17 mouse cellular contexts compared by ENCODE assay signal in the genomic region with DNA sequence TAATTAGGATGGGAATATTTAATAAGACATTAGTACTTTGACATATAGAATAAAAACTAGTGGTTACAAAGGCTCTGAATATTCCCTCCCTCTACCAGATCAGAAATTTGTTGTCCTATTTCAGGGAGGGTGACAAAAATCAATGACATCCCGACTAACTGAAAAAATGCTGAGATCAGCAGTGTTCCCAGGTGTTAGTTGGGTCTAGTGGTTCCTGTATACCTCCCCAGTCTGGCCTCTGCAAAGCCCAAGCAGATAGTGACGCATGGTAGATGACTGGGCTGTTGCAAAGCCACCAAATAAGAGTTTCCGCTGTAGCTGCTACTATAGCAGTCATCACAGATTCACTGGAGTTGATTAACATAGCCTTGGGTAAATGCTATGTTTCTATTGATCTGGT. TPM values are rescaled to one million over a fixed set of nuclear protein-coding genes. Genes with fewer than 3 reads are reported as not detected.
"Had no signal": no experiment of that assay in that cellular context is flagged by ENCODE, and none has a peak within 500 bp of the region (broad histone marks: within the 10 kb centered on the region; RNA-seq: fewer than 3 reads in every experiment).

No protein-coding gene starts in this region.

- H3K9me3 ChIP-seq: neural tube, embryonic 13.5 days; neural tube, embryonic 15.5 days; stomach, embryonic 15.5 days had no signal

- H3K4me3 ChIP-seq: neural tube, embryonic 13.5 days; neural tube, embryonic 15.5 days; stomach, embryonic 15.5 days had no signal

- H3K36me3 ChIP-seq: neural tube, embryonic 13.5 days; neural tube, embryonic 15.5 days; stomach, embryonic 15.5 days had no signal

- H3K4me1 ChIP-seq: neural tube, embryonic 13.5 days; neural tube, embryonic 15.5 days; stomach, embryonic 15.5 days had no signal

- H3K27ac ChIP-seq: neural tube, embryonic 13.5 days; neural tube, embryonic 15.5 days; stomach, embryonic 15.5 days; stomach, postnatal 0 days had no signal

- H3K9ac ChIP-seq: neural tube, embryonic 13.5 days; neural tube, embryonic 15.5 days; stomach, embryonic 15.5 days had no signal

- DNase-seq: retina, postnatal 1 day; right cerebral cortex, adult 18-20 months; right cerebral cortex, postnatal 14 days; right cerebral cortex, postnatal 25 days; right cerebral cortex, postnatal 4 days; spleen, adult 18-20 months; thymus, adult 18-20 months; thymus, adult 2 months; thymus, postnatal 14 days; thymus, postnatal 25 days; thymus, postnatal 36 days; thymus, postnatal 4 days had no signal

RNA-seq across cellular contexts. Expression of a gene that starts 59.9 kb away (rescaled TPM):
- total RNA-seq: neutrophil, adult 5-6 weeks had no signal
